Mouse (Mus musculus): ENCODE results near the gene Gsk3b. TPM values are rescaled to one million over a fixed set of nuclear protein-coding genes. Genes with fewer than 3 reads are reported as not detected.

Gsk3b gene
- polyA plus RNA-seq, 1 experiment from 2014 or later = 138 TPM

GRCm38 (mm10) chr16:38244111-38244510 is 155.3 kb downstream of the Gsk3b start:
- Histone ChIP-seq H3K4me1 (ENCODE audit: control insufficient read depth, insufficient read depth, low read length) (no peaks in the 10 kb centered on the region; the same call in 1 of the 2 replicates), H3K27me3 (ENCODE audit: control insufficient read depth, insufficient read depth, low read depth, low read length) (no peaks in the 10 kb centered on the region), H3K36me3 (ENCODE audit: control insufficient read depth, insufficient read depth, low read length) (peaks cover 11% of the 10 kb centered on the region), H3K27ac (ENCODE audit: low read length) (no peak overlapping the region), H3K9me3 (replicated peaks; ENCODE audit: control insufficient read depth, low read length, poor library complexity, severe bottlenecking) (no peaks in the 10 kb centered on the region), H3K4me3 (ENCODE audit: low read depth, low read length) (no peak overlapping the region), H3K9ac (ENCODE audit: low read depth, low read length) (no peak overlapping the region), H3K4me2 (ENCODE audit: low read length) (no peak overlapping the region)
- 93% methylated on average over 6 of the region's 6 CpGs for WGBS
- ATAC-seq = no peak

- no peak overlapping the region for H3K4me3 ChIP-seq (ENCODE audit: low read depth, low read length)
- H3K9me3 ChIP-seq (replicated peaks; ENCODE audit: control insufficient read depth, low read length, poor library complexity, severe bottlenecking) = no peaks in the 10 kb centered on the region
- H3K27ac ChIP-seq (ENCODE audit: low read length) = no peak overlapping the region
- H3K4me1 ChIP-seq (ENCODE audit: control insufficient read depth, insufficient read depth, low read length) = no peaks in the 10 kb centered on the region; the same call in 1 of the 2 replicates
- H3K36me3 ChIP-seq (ENCODE audit: control insufficient read depth, insufficient read depth, low read length) = peaks cover 11% of the 10 kb centered on the region
- no peak overlapping the region for H3K4me2 ChIP-seq (ENCODE audit: low read length)
- ATAC-seq = no peak
- H3K27me3 ChIP-seq (ENCODE audit: control insufficient read depth, insufficient read depth, low read depth, low read length) = no peaks in the 10 kb centered on the region
- 60% methylated on average over 2 of the region's 2 CpGs for WGBS
- no peak overlapping the region for H3K9ac ChIP-seq (ENCODE audit: low read depth, low read length)
Observed at GRCm38 (mm10) chr16:38245379-38245778, 156.6 kb downstream of the Gsk3b start.

DNA sequence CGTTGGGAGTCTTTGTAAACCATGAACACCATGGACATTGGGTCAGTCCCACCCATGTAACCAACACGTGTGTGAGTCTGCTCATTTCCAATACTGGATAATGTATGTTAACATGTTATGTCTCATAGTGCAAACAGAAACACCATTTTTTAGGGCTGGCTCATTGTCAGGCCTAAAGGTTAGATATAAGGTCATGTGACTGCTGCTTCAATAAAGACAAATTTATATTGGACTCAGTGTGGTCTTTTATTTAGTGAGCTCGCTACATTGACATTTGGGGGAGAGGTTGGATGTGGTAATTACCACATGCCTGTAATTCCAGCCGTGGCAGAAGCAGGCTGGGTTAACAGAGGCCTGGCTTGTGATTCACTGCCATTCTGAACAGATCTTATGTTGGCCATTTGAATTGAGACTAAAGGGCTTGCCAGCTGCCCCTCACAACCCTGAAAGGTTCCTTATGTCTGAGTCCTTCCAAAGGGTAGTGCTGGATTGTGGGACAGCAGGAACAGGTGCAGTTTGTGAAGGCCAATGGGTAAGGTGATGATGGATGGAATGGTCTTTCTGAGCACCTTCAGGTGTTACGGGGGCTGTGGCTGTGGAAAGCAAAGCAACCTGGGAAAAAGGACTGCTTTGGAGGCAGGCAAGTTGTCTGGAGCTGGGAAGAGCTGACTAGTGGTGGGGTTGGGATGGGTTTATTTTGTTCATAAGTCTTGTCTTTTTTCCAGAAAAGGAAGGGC is 157.2 kb downstream of the Gsk3b start:
- ATAC-seq = no peak
- no peak overlapping the region for H3K9ac ChIP-seq (ENCODE audit: low read depth, low read length)
- WGBS = 86% methylated on average over 5 of the region's 5 CpGs
- H3K36me3 ChIP-seq (ENCODE audit: control insufficient read depth, insufficient read depth, low read length) = peaks cover 11% of the 10 kb centered on the region
- H3K4me3 ChIP-seq (ENCODE audit: low read depth, low read length) = no peak overlapping the region
- H3K27me3 ChIP-seq (ENCODE audit: control insufficient read depth, insufficient read depth, low read depth, low read length) = no peaks in the 10 kb centered on the region
- no peak overlapping the region for H3K4me2 ChIP-seq (ENCODE audit: low read length)
- H3K4me1 ChIP-seq (ENCODE audit: control insufficient read depth, insufficient read depth, low read length) = no peaks in the 10 kb centered on the region; the same call in 1 of the 2 replicates
- no peak overlapping the region for H3K27ac ChIP-seq (ENCODE audit: low read length)
- no peaks in the 10 kb centered on the region for H3K9me3 ChIP-seq (replicated peaks; ENCODE audit: control insufficient read depth, low read length, poor library complexity, severe bottlenecking)

- 58% methylated on average over 13 of the region's 13 CpGs for WGBS
- Histone ChIP-seq H3K4me1 (ENCODE audit: control insufficient read depth, insufficient read depth, low read length) (no peaks in the 10 kb centered on the region), H3K27ac (ENCODE audit: low read length) (no peak overlapping the region), H3K36me3 (ENCODE audit: control insufficient read depth, insufficient read depth, low read length) (0 out of 2 replicates have a peak, but pooled peaks cover 3% of the 10 kb centered on the region), H3K9me3 (replicated peaks; ENCODE audit: control insufficient read depth, low read length, poor library complexity, severe bottlenecking) (no peaks in the 10 kb centered on the region), H3K9ac (ENCODE audit: low read depth, low read length) (no peak overlapping the region), H3K27me3 (ENCODE audit: control insufficient read depth, insufficient read depth, low read depth, low read length) (no peaks in the 10 kb centered on the region), H3K4me3 (ENCODE audit: low read depth, low read length) (no peak overlapping the region), H3K4me2 (ENCODE audit: low read length) (no peak overlapping the region)
- no peak for ATAC-seq
Observed at GRCm38 (mm10) chr16:38248331-38248961, 159.6 kb downstream of the Gsk3b start.

GRCm38 (mm10) chr16:38250467-38250866 is 161.7 kb downstream of the Gsk3b start:
- 90% methylated on average over 6 of the region's 6 CpGs for WGBS
- no peaks in the 10 kb centered on the region for H3K27me3 ChIP-seq (ENCODE audit: control insufficient read depth, insufficient read depth, low read depth, low read length)
- H3K4me1 ChIP-seq (ENCODE audit: control insufficient read depth, insufficient read depth, low read length) = no peaks in the 10 kb centered on the region
- no peak overlapping the region for H3K4me2 ChIP-seq (ENCODE audit: low read length)
- H3K36me3 ChIP-seq (ENCODE audit: control insufficient read depth, insufficient read depth, low read length) = 0 out of 2 replicates have a peak, but pooled peaks cover 1% of the 10 kb centered on the region
- H3K4me3 ChIP-seq (ENCODE audit: low read depth, low read length) = no peak overlapping the region
- no peaks in the 10 kb centered on the region for H3K9me3 ChIP-seq (replicated peaks; ENCODE audit: control insufficient read depth, low read length, poor library complexity, severe bottlenecking)
- H3K27ac ChIP-seq (ENCODE audit: low read length) = no peak overlapping the region
- no peak overlapping the region for H3K9ac ChIP-seq (ENCODE audit: low read depth, low read length)
- ATAC-seq = no peak

DNA sequence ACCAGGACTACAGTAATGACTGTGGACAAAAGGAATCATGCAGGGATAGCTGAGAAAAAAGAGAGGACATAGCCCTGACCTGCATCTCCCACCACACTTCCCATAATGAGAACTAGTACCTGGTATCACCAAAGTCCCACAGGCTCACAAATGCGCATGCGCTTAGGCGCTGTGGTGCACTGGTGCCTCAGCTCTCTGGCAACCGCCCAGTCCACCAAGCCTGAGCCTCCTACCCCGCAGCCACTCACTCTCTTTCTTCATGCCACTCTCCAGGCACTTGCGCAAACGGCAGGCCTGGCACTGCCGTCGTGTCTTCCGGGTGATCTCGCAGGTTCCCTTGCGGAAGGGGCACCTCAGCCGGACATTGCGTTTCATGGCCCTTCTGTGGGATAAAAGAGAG is 165.2 kb downstream of the Gsk3b start:
- ATAC-seq = no peak
- Histone ChIP-seq H3K27me3 (ENCODE audit: control insufficient read depth, insufficient read depth, low read depth, low read length) (no peaks in the 10 kb centered on the region), H3K9me3 (replicated peaks; ENCODE audit: control insufficient read depth, low read length, poor library complexity, severe bottlenecking) (no peaks in the 10 kb centered on the region), H3K9ac (ENCODE audit: low read depth, low read length) (no peak overlapping the region), H3K27ac (ENCODE audit: low read length) (no peak overlapping the region), H3K4me2 (ENCODE audit: low read length) (no peak overlapping the region), H3K4me3 (ENCODE audit: low read depth, low read length) (no peak overlapping the region), H3K4me1 (ENCODE audit: control insufficient read depth, insufficient read depth, low read length) (no peaks in the 10 kb centered on the region), H3K36me3 (ENCODE audit: control insufficient read depth, insufficient read depth, low read length) (no peaks in the 10 kb centered on the region)
- WGBS = 81% methylated on average over 14 of the region's 14 CpGs

- WGBS = 83% methylated on average over 4 of the region's 4 CpGs
- Histone ChIP-seq H3K4me3 (ENCODE audit: low read depth, low read length) (no peak overlapping the region), H3K4me1 (ENCODE audit: control insufficient read depth, insufficient read depth, low read length) (no peaks in the 10 kb centered on the region)
Observed at GRCm38 (mm10) chr16:38255107-38255506, 166.3 kb downstream of the Gsk3b start.

GRCm38 (mm10) chr16:38255927-38256326 is 167.1 kb downstream of the Gsk3b start:
- H3K4me1 ChIP-seq (ENCODE audit: control insufficient read depth, insufficient read depth, low read length) = no peaks in the 10 kb centered on the region
- no peak for ATAC-seq
- H3K9ac ChIP-seq (ENCODE audit: low read depth, low read length) = no peak overlapping the region
- no peaks in the 10 kb centered on the region for H3K27me3 ChIP-seq (ENCODE audit: control insufficient read depth, insufficient read depth, low read depth, low read length)
- no peak overlapping the region for H3K4me2 ChIP-seq (ENCODE audit: low read length)
- H3K36me3 ChIP-seq (ENCODE audit: control insufficient read depth, insufficient read depth, low read length) = no peaks in the 10 kb centered on the region
- H3K4me3 ChIP-seq (ENCODE audit: low read depth, low read length) = no peak overlapping the region
- H3K9me3 ChIP-seq (replicated peaks; ENCODE audit: control insufficient read depth, low read length, poor library complexity, severe bottlenecking) = no peaks in the 10 kb centered on the region
- WGBS = 95% methylated on average over 9 of the region's 9 CpGs
- H3K27ac ChIP-seq (ENCODE audit: low read length) = no peak overlapping the region

More at GRCm38 (mm10) chr16:38255107-38255506, 166.3 kb downstream of the Gsk3b start:
- H3K27me3 ChIP-seq (ENCODE audit: control insufficient read depth, insufficient read depth, low read depth, low read length) = no peaks in the 10 kb centered on the region
- no peak overlapping the region for H3K27ac ChIP-seq (ENCODE audit: low read length)
- no peak overlapping the region for H3K4me2 ChIP-seq (ENCODE audit: low read length)
- H3K9ac ChIP-seq (ENCODE audit: low read depth, low read length) = no peak overlapping the region
- H3K36me3 ChIP-seq (ENCODE audit: control insufficient read depth, insufficient read depth, low read length) = no peaks in the 10 kb centered on the region
- no peaks in the 10 kb centered on the region for H3K9me3 ChIP-seq (replicated peaks; ENCODE audit: control insufficient read depth, low read length, poor library complexity, severe bottlenecking)
- no peak for ATAC-seq

GRCm38 (mm10) chr16:38271601-38272000 is 182.8 kb downstream of the Gsk3b start:
- no peak for ATAC-seq
- WGBS = 90% methylated on average over 3 of the region's 3 CpGs
- no peaks in the 10 kb centered on the region for H3K4me1 ChIP-seq (ENCODE audit: control insufficient read depth, insufficient read depth, low read length)
- no peak overlapping the region for H3K4me2 ChIP-seq (ENCODE audit: low read length)
- no peaks in the 10 kb centered on the region for H3K27me3 ChIP-seq (ENCODE audit: control insufficient read depth, insufficient read depth, low read depth, low read length)
- H3K4me3 ChIP-seq (ENCODE audit: low read depth, low read length) = no peak overlapping the region
- no peak overlapping the region for H3K9ac ChIP-seq (ENCODE audit: low read depth, low read length)
- no peaks in the 10 kb centered on the region for H3K36me3 ChIP-seq (ENCODE audit: control insufficient read depth, insufficient read depth, low read length)
- H3K27ac ChIP-seq (ENCODE audit: low read length) = no peak overlapping the region
- H3K9me3 ChIP-seq (replicated peaks; ENCODE audit: control insufficient read depth, low read length, poor library complexity, severe bottlenecking) = no peaks in the 10 kb centered on the region

All from midbrain, embryonic 16.5 days (tissue).